ENCODE assay signal across 9 mouse cellular contexts in the genomic region with DNA sequence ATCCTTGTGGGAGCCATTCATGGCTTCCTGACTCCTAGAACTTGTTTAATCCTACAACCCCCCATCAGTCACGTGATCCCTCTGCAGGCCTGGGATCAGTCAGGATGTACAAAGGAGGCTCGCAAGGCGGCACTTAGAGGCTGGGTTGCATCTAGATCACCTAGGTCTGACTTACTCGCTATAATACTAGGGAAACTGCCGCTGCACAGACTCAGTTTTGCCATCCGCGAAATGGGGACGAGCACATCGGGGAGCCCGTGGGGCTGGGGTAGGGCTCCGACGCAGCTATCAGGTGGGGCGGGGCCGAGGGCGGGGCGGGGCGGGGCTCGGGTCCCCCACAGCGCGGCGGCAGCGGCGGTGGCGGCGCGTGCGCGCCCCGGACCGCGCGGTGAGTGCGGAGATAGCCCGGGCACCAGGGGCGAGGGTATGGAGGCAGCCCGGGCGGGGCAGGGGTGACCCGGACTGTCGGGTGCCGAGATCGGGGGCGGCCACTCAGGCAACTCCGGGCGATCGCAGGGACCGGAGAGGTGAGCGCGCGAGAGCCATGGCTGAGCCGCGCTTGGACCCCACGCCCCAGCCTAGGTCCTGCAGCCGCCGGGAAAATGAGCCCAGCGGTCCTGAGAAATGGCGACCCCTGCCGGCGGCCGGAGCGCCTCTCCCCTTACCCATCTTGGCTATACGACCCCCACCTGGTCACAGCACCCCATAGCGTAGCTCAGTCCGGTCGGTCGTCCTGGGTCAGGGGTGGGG. TPM values are rescaled to one million over a fixed set of nuclear protein-coding genes. Genes with fewer than 3 reads are reported as not detected.
A peak's percentile ranks its signal among the peaks of the same experiment; 100 is the strongest.
DNase-seq lines count a peak whose midpoint lies in the region; ATAC-seq and TF ChIP-seq lines count a peak whose summit lies in the region.
"Had no signal": no experiment of that assay in that cellular context is flagged by ENCODE, and none has a peak within 500 bp of the region (broad histone marks: within the 10 kb centered on the region; RNA-seq: fewer than 3 reads in every experiment).

Gene Gm20532 (plus strand): TSS at position 346 of the 750 bp plus-strand sequence.

- H3K4me1 ChIP-seq in forebrain, embryonic 13.5 days, result peaks cover 15% of the 10 kb centered on the region; the same call in 1 of the 2 replicates
- H3K4me1 ChIP-seq in hindbrain, embryonic 12.5 days, result peaks cover 16% of the 10 kb centered on the region

- peak within 1 kb of the TSS; percentile 72 for H3K9ac ChIP-seq in forebrain, embryonic 13.5 days
- H3K9ac ChIP-seq in hindbrain, embryonic 12.5 days, result peak within 1 kb of the TSS; percentile 67

- TF ChIP-seq CTCF in left cerebral cortex, adult 2 months (IDR thresholded peaks at IDR 0.05), result peak; percentile 65

- H3K4me3 ChIP-seq in forebrain, embryonic 13.5 days, result peak within 1 kb of the TSS; percentile 55
- peak within 1 kb of the TSS; percentile 54 for H3K4me3 ChIP-seq in hindbrain, embryonic 12.5 days
- peak within 1 kb of the TSS; percentile 83 for H3K4me3 ChIP-seq in left cerebral cortex, adult 2 months

- H3K9me3 ChIP-seq in forebrain, embryonic 13.5 days (replicated peaks), result no peaks in the 10 kb centered on the region
- H3K9me3 ChIP-seq in hindbrain, embryonic 12.5 days (replicated peaks), result no peaks in the 10 kb centered on the region

- intact Hi-C loops in left cerebral cortex, adult 2 months (cut with DNase I), result no loop called here

- under 1% methylated on average over 64 of the region's 65 CpGs for WGBS in forebrain, embryonic 13.5 days
- WGBS in hindbrain, embryonic 12.5 days, result under 1% methylated on average over 65 of the region's 65 CpGs

- H3K36me3 ChIP-seq in forebrain, embryonic 13.5 days (ENCODE audit: poor library complexity, severe bottlenecking), result no peaks in the 10 kb centered on the region
- no peaks in the 10 kb centered on the region for H3K36me3 ChIP-seq in hindbrain, embryonic 12.5 days

- ATAC-seq in forebrain, embryonic 13.5 days, result peak; percentile 83
- ATAC-seq in hindbrain, embryonic 12.5 days (ENCODE audit: low FRiP score), result peak; percentile 80
- peak; percentile 36 for ATAC-seq in megakaryocyte, adult 5-6 weeks (ENCODE audit: poor library complexity, severe bottlenecking)

- no peaks in the 10 kb centered on the region for H3K27me3 ChIP-seq in forebrain, embryonic 13.5 days
- no peaks in the 10 kb centered on the region for H3K27me3 ChIP-seq in hindbrain, embryonic 12.5 days

- peak within 1 kb of the TSS; percentile 73 for H3K4me2 ChIP-seq in forebrain, embryonic 13.5 days
- peak within 1 kb of the TSS; percentile 63 for H3K4me2 ChIP-seq in hindbrain, embryonic 12.5 days (replicated peaks)

- peak within 1 kb of the TSS; percentile 31 for H3K27ac ChIP-seq in forebrain, embryonic 13.5 days
- peak within 1 kb of the TSS; percentile 57; the same call in 1 of the 2 replicates for H3K27ac ChIP-seq in hindbrain, embryonic 12.5 days
- peak within 1 kb of the TSS; percentile 88 for H3K27ac ChIP-seq in left cerebral cortex, adult 2 months

- peak; percentile 70 for DNase-seq in Muller cell, postnatal 12 days (ENCODE audit: inconsistent ontology term)
- DNase-seq in c-Kit-positive CD71-positive TER-119-negative erythroid progenitor cells, embryonic 14.5 days (ENCODE audit: low read depth), result peak; percentile 43
- DNase-seq in left cerebral cortex, adult 2 months (ENCODE audit: extremely low spot score in 1 of 2, low spot score in 2 of 2), result peak; percentile 53 to 74
- DNase-seq in right cerebral cortex, postnatal 10 days (ENCODE audit: low spot score in 2 of 2), result peak; percentile 68 to 71
- DNase-seq in adipocyte (ENCODE audit: low spot score), result no peak

RNA-seq across cellular contexts. Expression of gene Gm20532, which starts in this region (rescaled TPM):
- polyA plus RNA-seq in forebrain, embryonic 13.5 days (2015; fragmentation: Nextera tagmentation; extraction: Ambion mirVana), result not detected in 2 replicates
- polyA plus RNA-seq in hindbrain, embryonic 12.5 days (2016; fragmentation: Nextera tagmentation; extraction: Ambion mirVana), result not detected in 2 replicates
- not detected for total RNA-seq in left cerebral cortex, adult 2 months (2021)
- total RNA-seq in megakaryocyte, adult 5-6 weeks (2015), result 0.36 TPM in 1 of 2 replicates, not detected in the other
- total RNA-seq in megakaryocyte, adult 5-6 weeks (2017), result not detected in 2 replicates
- total RNA-seq: neutrophil, adult 5-6 weeks had no signal

Comparison
In these comparisons a context has a peak if more than half of its experiments do, and no peak if none do; other contexts are left out.
1. Peak in ATAC-seq, H3K4me3 ChIP-seq, H3K27ac ChIP-seq, H3K9ac ChIP-seq and H3K4me2 ChIP-seq in forebrain, embryonic 13.5 days; RNA of the gene not detected or under 1 TPM.
2. Peak in ATAC-seq, H3K4me3 ChIP-seq, H3K27ac ChIP-seq, H3K9ac ChIP-seq and H3K4me2 ChIP-seq in hindbrain, embryonic 12.5 days; RNA of the gene not detected or under 1 TPM.
3. Peak in DNase-seq, H3K4me3 ChIP-seq and H3K27ac ChIP-seq in left cerebral cortex, adult 2 months; RNA of the gene not detected or under 1 TPM.
4. Peak in ATAC-seq in megakaryocyte, adult 5-6 weeks; RNA of the gene not detected or under 1 TPM.
5. H3K27ac ChIP-seq: peak in every context shown above with its lines; median percentile 88 in left cerebral cortex, adult 2 months; 57 in hindbrain, embryonic 12.5 days; 31 in forebrain, embryonic 13.5 days.